Mouse (Mus musculus): ENCODE results near the gene Uap1. TPM values are rescaled to one million over a fixed set of nuclear protein-coding genes. Genes with fewer than 3 reads are reported as not detected.

The Uap1 gene
- polyA plus RNA-seq, 1 experiment from 2014 or later = 72.9 TPM

GRCm38 (mm10) chr1:170206395-170206794 is 31.6 kb upstream of the Uap1 start:
- DNase-seq (ENCODE audit: low spot score) = no peak
- Histone ChIP-seq H3K4me2 (ENCODE audit: low read depth, low read length) (no peak overlapping the region), H3K36me3 (ENCODE audit: control insufficient read depth, insufficient read depth, low read length) (peaks cover 73% of the 10 kb centered on the region), H3K9me3 (ENCODE audit: control insufficient read depth, low read length) (no peaks in the 10 kb centered on the region), H3K27ac (replicated peaks; ENCODE audit: low read depth, low read length) (no peak overlapping the region), H3K4me1 (ENCODE audit: control insufficient read depth, insufficient read depth, low read length) (no peaks in the 10 kb centered on the region), H3K27me3 (replicated peaks; ENCODE audit: control insufficient read depth, insufficient read depth, low read length) (no peaks in the 10 kb centered on the region), H3K4me3 (ENCODE audit: low read depth, low read length) (no peak overlapping the region), H3K9ac (ENCODE audit: low read depth, low read length) (no peak overlapping the region)
- no peak for ATAC-seq (ENCODE audit: low read depth)
- WGBS = 95% methylated on average over 6 of the region's 6 CpGs

- DNase-seq (ENCODE audit: low spot score) = peak; percentile 17
- Histone ChIP-seq H3K4me2 (ENCODE audit: low read depth, low read length) (no peak overlapping the region), H3K9ac (ENCODE audit: low read depth, low read length) (no peak overlapping the region), H3K36me3 (ENCODE audit: control insufficient read depth, insufficient read depth, low read length) (peaks cover 68% of the 10 kb centered on the region), H3K9me3 (ENCODE audit: control insufficient read depth, low read length) (no peaks in the 10 kb centered on the region), H3K27me3 (replicated peaks; ENCODE audit: control insufficient read depth, insufficient read depth, low read length) (no peaks in the 10 kb centered on the region), H3K4me3 (ENCODE audit: low read depth, low read length) (no peak overlapping the region), H3K27ac (replicated peaks; ENCODE audit: low read depth, low read length) (no peak overlapping the region), H3K4me1 (ENCODE audit: control insufficient read depth, insufficient read depth, low read length) (no peaks in the 10 kb centered on the region)
- no peak for ATAC-seq (ENCODE audit: low read depth)
- 67% methylated on average over 3 of the region's 3 CpGs for WGBS
These were observed 25.6 kb upstream of the Uap1 start for GRCm38 (mm10) chr1:170200379-170200778.

- no peak overlapping the region for H3K4me3 ChIP-seq (ENCODE audit: low read depth, low read length)
- no peak overlapping the region for H3K4me2 ChIP-seq (ENCODE audit: low read depth, low read length)
- H3K4me1 ChIP-seq (ENCODE audit: control insufficient read depth, insufficient read depth, low read length) = no peaks in the 10 kb centered on the region
- H3K9me3 ChIP-seq (ENCODE audit: control insufficient read depth, low read length) = no peaks in the 10 kb centered on the region
- DNase-seq (ENCODE audit: low spot score) (no peak), ATAC-seq (ENCODE audit: low read depth) (no peak)
- H3K27me3 ChIP-seq (replicated peaks; ENCODE audit: control insufficient read depth, insufficient read depth, low read length) = no peaks in the 10 kb centered on the region
- H3K36me3 ChIP-seq (ENCODE audit: control insufficient read depth, insufficient read depth, low read length) = peaks cover 76% of the 10 kb centered on the region
- H3K27ac ChIP-seq (replicated peaks; ENCODE audit: low read depth, low read length) = no peak overlapping the region
- no peak overlapping the region for H3K9ac ChIP-seq (ENCODE audit: low read depth, low read length)
- WGBS = 91% methylated on average over 8 of the region's 8 CpGs
These were observed 21.5 kb upstream of the Uap1 start for GRCm38 (mm10) chr1:170196211-170196610.

- H3K4me2 ChIP-seq (ENCODE audit: low read depth, low read length) = no peak overlapping the region
- no peak overlapping the region for H3K9ac ChIP-seq (ENCODE audit: low read depth, low read length)
- no peak overlapping the region for H3K4me3 ChIP-seq (ENCODE audit: low read depth, low read length)
- no peaks in the 10 kb centered on the region for H3K4me1 ChIP-seq (ENCODE audit: control insufficient read depth, insufficient read depth, low read length)
- 90% methylated on average over 1 of the region's 1 CpGs for WGBS
- H3K36me3 ChIP-seq (ENCODE audit: control insufficient read depth, insufficient read depth, low read length) = peaks cover 45% of the 10 kb centered on the region
- DNase-seq (ENCODE audit: low spot score) = no peak
- no peaks in the 10 kb centered on the region for H3K27me3 ChIP-seq (replicated peaks; ENCODE audit: control insufficient read depth, insufficient read depth, low read length)
- H3K9me3 ChIP-seq (ENCODE audit: control insufficient read depth, low read length) = no peaks in the 10 kb centered on the region
- H3K27ac ChIP-seq (replicated peaks; ENCODE audit: low read depth, low read length) = no peak overlapping the region
- ATAC-seq (ENCODE audit: low read depth) = no peak
These were observed 17.2 kb upstream of the Uap1 start for GRCm38 (mm10) chr1:170191925-170192324.

GRCm38 (mm10) chr1:170190225-170190624 is 15.5 kb upstream of the Uap1 start:
- WGBS = 84% methylated on average over 4 of the region's 4 CpGs
- H3K4me3 ChIP-seq (ENCODE audit: low read depth, low read length) = no peak overlapping the region
- peaks cover 28% of the 10 kb centered on the region for H3K36me3 ChIP-seq (ENCODE audit: control insufficient read depth, insufficient read depth, low read length)
- ATAC-seq (ENCODE audit: low read depth) = no peak
- no peaks in the 10 kb centered on the region for H3K27me3 ChIP-seq (replicated peaks; ENCODE audit: control insufficient read depth, insufficient read depth, low read length)
- DNase-seq (ENCODE audit: low spot score) = no peak
- H3K4me1 ChIP-seq (ENCODE audit: control insufficient read depth, insufficient read depth, low read length) = no peaks in the 10 kb centered on the region
- no peak overlapping the region for H3K9ac ChIP-seq (ENCODE audit: low read depth, low read length)
- no peak overlapping the region for H3K27ac ChIP-seq (replicated peaks; ENCODE audit: low read depth, low read length)
- H3K9me3 ChIP-seq (ENCODE audit: control insufficient read depth, low read length) = no peaks in the 10 kb centered on the region
- H3K4me2 ChIP-seq (ENCODE audit: low read depth, low read length) = no peak overlapping the region

- ATAC-seq (ENCODE audit: low read depth) = no peak
- H3K9ac ChIP-seq (ENCODE audit: low read depth, low read length) = no peak overlapping the region
- no peak overlapping the region for H3K27ac ChIP-seq (replicated peaks; ENCODE audit: low read depth, low read length)
- H3K4me2 ChIP-seq (ENCODE audit: low read depth, low read length) = no peak overlapping the region
- H3K4me1 ChIP-seq (ENCODE audit: control insufficient read depth, insufficient read depth, low read length) = no peaks in the 10 kb centered on the region
- 64% methylated on average over 11 of the region's 11 CpGs for WGBS
- H3K27me3 ChIP-seq (replicated peaks; ENCODE audit: control insufficient read depth, insufficient read depth, low read length) = no peaks in the 10 kb centered on the region
- peaks cover 13% of the 10 kb centered on the region for H3K36me3 ChIP-seq (ENCODE audit: control insufficient read depth, insufficient read depth, low read length)
- H3K4me3 ChIP-seq (ENCODE audit: low read depth, low read length) = no peak overlapping the region
- H3K9me3 ChIP-seq (ENCODE audit: control insufficient read depth, low read length) = no peaks in the 10 kb centered on the region
- no peak for DNase-seq (ENCODE audit: low spot score)
These were observed 13.8 kb upstream of the Uap1 start for GRCm38 (mm10) chr1:170188601-170189000.

GRCm38 (mm10) chr1:170186531-170186930 is 11.8 kb upstream of the Uap1 start:
- H3K4me3 ChIP-seq (ENCODE audit: low read depth, low read length) = no peak overlapping the region
- 84% methylated on average over 5 of the region's 5 CpGs for WGBS
- no peak for DNase-seq (ENCODE audit: low spot score)
- no peak overlapping the region for H3K4me2 ChIP-seq (ENCODE audit: low read depth, low read length)
- no peak overlapping the region for H3K27ac ChIP-seq (replicated peaks; ENCODE audit: low read depth, low read length)
- no peaks in the 10 kb centered on the region for H3K4me1 ChIP-seq (ENCODE audit: control insufficient read depth, insufficient read depth, low read length)
- no peak for ATAC-seq (ENCODE audit: low read depth)
- H3K9me3 ChIP-seq (ENCODE audit: control insufficient read depth, low read length) = no peaks in the 10 kb centered on the region
- no peak overlapping the region for H3K9ac ChIP-seq (ENCODE audit: low read depth, low read length)
- no peaks in the 10 kb centered on the region; the same call in 1 of the 2 replicates for H3K36me3 ChIP-seq (ENCODE audit: control insufficient read depth, insufficient read depth, low read length)
- H3K27me3 ChIP-seq (replicated peaks; ENCODE audit: control insufficient read depth, insufficient read depth, low read length) = no peaks in the 10 kb centered on the region

GRCm38 (mm10) chr1:170185137-170185536 is 10.4 kb upstream of the Uap1 start:
- no peaks in the 10 kb centered on the region for H3K36me3 ChIP-seq (ENCODE audit: control insufficient read depth, insufficient read depth, low read length)
- DNase-seq (ENCODE audit: low spot score) (no peak), ATAC-seq (ENCODE audit: low read depth) (no peak)
- no peaks in the 10 kb centered on the region for H3K27me3 ChIP-seq (replicated peaks; ENCODE audit: control insufficient read depth, insufficient read depth, low read length)
- 85% methylated on average over 3 of the region's 3 CpGs for whole genome bisulfite sequencing
- no peak overlapping the region for H3K4me3 ChIP-seq (ENCODE audit: low read depth, low read length)
- no peaks in the 10 kb centered on the region for H3K4me1 ChIP-seq (ENCODE audit: control insufficient read depth, insufficient read depth, low read length)
- H3K9ac ChIP-seq (ENCODE audit: low read depth, low read length) = no peak overlapping the region
- no peaks in the 10 kb centered on the region for H3K9me3 ChIP-seq (ENCODE audit: control insufficient read depth, low read length)
- no peak overlapping the region for H3K27ac ChIP-seq (replicated peaks; ENCODE audit: low read depth, low read length)
- no peak overlapping the region for H3K4me2 ChIP-seq (ENCODE audit: low read depth, low read length)

- H3K36me3 ChIP-seq (ENCODE audit: control insufficient read depth, insufficient read depth, low read length) = no peaks in the 10 kb centered on the region
- no peaks in the 10 kb centered on the region for H3K9me3 ChIP-seq (ENCODE audit: control insufficient read depth, low read length)
- H3K4me1 ChIP-seq (ENCODE audit: control insufficient read depth, insufficient read depth, low read length) = no peaks in the 10 kb centered on the region
- DNase-seq (ENCODE audit: low spot score) (peak; percentile 36), ATAC-seq (ENCODE audit: low read depth) (no peak)
- no peaks in the 10 kb centered on the region for H3K27me3 ChIP-seq (replicated peaks; ENCODE audit: control insufficient read depth, insufficient read depth, low read length)
- H3K9ac ChIP-seq (ENCODE audit: low read depth, low read length) = no peak overlapping the region
- H3K27ac ChIP-seq (replicated peaks; ENCODE audit: low read depth, low read length) = no peak overlapping the region
- H3K4me2 ChIP-seq (ENCODE audit: low read depth, low read length) = no peak overlapping the region
- no peak overlapping the region for H3K4me3 ChIP-seq (ENCODE audit: low read depth, low read length)
These were observed 7.9 kb upstream of the Uap1 start for GRCm38 (mm10) chr1:170182706-170183105.

Measured in embryonic facial prominence, embryonic 14.5 days (tissue).